Mouse (Mus musculus) layer of hippocampus, postnatal 14 days (tissue): ENCODE data around the gene Ipo13. TPM values are rescaled to one million over a fixed set of nuclear protein-coding genes. Genes with fewer than 3 reads are reported as not detected.

Experiments used
- DNase-seq, 2 experiments: peaks; one replicate each; pipeline ENCODE4 v3.0.0; 2021 to 2022; ENCODE audit warnings: low spot score in 2 of 2, mixed read lengths in 1 of 2
- total RNA-seq, 2 experiments: library from RNA; stranded (reverse); gene quantifications; 2 replicates each; pipeline ENCODE4 v1.2.3; 2021

Ipo13 gene
- total RNA-seq, 2 experiments from 2014 or later, result 124 to 131 TPM

GRCm38 (mm10) chr4:117915489-117916105, 798 bp upstream of the Ipo13 start:
- no peak for DNase-seq

- no peak for DNase-seq
These were observed 768 bp downstream of the Ipo13 start for GRCm38 (mm10) chr4:117914031-117914430.

- no peak for DNase-seq
These were observed 1.4 kb downstream of the Ipo13 start for GRCm38 (mm10) chr4:117913421-117913820.

DNA sequence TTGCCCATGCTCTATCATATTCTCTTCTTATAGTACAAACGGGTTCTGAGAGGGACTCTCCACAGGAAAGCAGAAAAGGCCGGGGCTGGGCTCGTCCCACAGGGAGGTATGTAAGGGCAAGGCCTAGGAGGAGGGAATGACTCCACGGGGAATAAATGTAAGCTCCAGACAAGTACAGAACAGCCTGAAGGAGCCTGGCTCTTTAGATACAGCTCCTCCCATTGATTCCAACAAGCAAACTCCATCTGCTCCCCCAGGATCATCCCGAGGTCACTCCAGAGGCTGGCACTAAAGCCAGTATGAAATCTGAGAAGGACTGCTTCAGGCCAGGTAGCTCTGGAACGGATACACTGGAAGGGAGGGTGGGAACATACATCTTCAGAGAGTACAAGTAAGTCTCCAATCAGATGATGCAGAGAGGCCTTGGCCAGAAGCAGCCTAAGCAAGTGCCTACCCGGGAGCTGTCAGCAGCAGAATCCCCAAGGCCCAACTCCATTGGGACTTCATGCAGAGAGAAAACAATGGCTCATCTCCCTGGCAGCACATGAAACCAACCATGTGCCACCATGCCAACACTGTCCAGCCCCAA, 2.0 kb downstream of the Ipo13 start:
- no peak for DNase-seq

DNA sequence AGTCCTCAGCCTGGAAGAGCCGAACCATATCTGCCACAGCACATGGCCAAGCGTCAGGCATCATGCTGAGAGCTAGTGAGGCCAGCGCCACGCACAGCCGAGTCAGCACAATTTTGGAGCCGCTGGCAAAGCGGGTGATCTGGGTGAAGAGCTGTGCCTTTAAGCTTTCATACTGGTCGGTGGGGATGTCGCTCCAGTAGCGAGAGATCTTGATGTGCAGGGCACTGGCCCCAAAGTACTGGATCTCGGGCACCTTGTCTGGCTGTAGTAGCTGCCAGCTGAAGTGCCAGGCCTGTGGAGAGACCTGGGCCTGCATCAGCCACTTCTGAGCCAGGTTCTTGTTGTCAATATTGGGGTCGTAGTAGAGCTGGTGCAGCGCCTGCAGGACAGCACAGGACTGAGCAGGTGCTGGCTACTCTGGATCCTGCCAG, 2.7 kb downstream of the Ipo13 start:
- DNase-seq, result no peak

- DNase-seq, result no peak
These were observed 5.9 kb downstream of the Ipo13 start for GRCm38 (mm10) chr4:117908834-117909453.

DNA sequence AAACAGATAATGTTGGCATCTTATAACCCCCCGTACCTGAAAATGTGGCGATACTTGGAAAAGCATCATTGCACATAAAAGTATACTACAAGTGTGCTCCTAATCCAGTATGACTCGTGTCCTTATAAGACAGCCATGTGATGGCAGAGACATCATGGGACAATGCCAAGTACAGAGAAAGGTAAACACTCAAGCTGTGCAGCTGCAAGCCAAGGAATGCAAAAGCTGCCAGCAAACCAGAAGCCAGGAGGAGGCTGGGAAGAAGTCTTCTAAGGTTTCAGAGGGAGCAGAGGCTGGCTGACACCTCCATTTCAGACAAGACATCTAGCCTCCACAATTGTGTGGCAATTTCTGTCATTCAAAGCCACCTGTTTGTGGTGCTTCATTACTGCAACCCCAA, 8.6 kb downstream of the Ipo13 start:
- no peak for DNase-seq

DNA sequence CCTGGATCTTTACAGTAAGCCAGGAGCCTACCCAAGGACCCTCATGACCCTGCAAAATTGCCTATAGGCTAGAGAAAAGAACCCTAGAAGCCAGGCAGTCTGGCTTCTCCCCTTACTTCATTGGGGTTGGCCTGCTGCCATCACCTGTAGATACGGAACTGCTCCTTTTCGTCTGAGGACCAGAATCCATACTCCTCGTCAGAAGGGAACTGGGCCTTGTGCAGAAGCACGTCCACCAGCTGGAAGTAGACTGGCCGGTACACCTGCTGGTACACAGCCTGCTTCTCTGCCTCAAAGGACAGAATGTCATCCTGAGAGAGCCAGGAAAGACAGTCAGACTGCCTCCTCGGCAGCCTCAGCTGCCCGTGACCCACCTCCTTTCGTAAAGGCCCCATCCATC, 10.0 kb downstream of the Ipo13 start:
- no peak for DNase-seq

DNA sequence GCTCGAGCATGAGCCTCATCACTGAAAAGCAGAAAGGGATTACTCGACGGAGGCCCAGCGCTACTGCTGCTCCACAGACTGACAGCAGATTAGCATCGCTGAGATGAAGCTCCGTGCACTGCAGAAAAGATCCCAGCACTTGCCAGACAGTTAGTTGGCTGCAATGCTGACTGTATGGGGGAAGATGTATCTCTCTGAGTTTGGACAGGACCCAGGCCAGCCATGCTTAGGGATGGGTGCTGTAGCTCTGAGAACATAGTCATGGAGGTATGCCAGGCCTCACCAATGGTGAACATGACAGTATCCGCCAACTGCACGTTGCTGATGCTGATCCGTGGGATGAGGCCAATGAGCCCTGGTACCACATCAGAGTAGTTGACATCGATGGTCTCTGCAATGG, 10.7 kb downstream of the Ipo13 start:
- no peak for DNase-seq

DNA sequence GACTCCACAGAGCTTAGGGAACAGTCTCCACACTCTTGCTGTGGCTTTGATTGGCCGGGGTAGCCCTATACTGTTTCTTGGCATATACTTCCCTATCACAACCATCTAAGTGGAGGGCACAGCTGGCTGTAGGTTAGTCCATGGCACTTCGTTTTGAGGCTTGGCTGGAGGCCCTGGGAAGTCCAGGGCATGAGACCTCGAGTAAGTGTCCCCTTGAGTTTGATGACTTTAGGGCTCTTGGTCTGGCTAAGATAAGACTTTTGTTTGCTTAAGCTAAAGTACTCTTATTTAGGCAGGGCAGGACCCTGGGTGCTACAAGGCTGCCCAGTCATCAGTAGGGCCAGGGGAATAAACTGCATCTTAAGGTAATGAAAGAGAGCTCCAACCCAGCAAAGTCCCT, 16.7 kb downstream of the Ipo13 start:
- no peak for DNase-seq

- DNase-seq, result no peak
These were observed 18.8 kb downstream of the Ipo13 start for GRCm38 (mm10) chr4:117896031-117896430.

DNA sequence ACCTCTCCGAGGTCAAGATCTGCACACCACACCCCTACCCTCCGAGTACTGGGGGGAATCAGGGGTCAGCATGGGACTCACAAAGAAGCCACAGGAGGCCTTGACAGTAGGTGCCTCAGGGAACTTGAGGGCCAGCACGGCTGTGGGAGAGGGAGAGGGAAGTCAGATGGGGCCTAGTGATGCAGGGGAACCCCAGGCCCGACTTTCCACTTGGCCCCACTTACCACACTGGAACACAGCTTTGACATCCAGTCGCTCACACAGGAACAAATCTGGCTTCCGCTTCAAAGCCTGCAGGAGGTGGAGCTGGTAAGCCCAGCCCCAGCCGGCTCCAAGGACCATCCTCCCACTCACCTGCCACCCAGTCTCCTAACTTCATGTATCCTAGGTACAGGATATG, 19.5 kb downstream of the Ipo13 start:
- no peak for DNase-seq

GRCm38 (mm10) chr4:117894601-117895000, 20.2 kb downstream of the Ipo13 start:
- DNase-seq, result no peak

- DNase-seq, result no peak
These were observed 21.4 kb downstream of the Ipo13 start for GRCm38 (mm10) chr4:117893376-117893775.

DNA sequence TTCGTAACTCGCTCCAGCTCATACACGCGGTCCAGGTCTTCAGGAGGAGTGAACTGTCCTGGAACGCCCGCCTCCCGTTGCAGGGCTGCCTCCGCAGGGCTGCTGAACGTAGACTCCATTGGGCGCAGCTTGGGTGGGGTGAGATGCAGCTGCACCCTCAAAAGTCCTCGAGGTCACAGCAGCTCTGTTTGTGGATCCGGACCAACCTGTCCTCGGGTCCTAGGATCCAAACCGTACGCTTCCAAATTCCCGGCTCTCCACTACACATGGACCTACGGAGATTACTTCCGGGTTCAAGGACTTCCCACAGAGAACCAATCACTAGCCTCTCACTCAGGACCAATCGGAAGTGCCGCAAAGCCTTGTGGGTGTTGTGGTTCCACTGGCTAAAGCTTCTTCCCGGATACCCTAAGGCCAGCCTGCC, 23.0 kb downstream of the Ipo13 start, which contains the start of gene Dph2:
Gene Dph2, minus strand, starts transcription at position 295 of the 424 bp plus-strand sequence.
- DNase-seq, result peak; percentile 68 to 91

DNA sequence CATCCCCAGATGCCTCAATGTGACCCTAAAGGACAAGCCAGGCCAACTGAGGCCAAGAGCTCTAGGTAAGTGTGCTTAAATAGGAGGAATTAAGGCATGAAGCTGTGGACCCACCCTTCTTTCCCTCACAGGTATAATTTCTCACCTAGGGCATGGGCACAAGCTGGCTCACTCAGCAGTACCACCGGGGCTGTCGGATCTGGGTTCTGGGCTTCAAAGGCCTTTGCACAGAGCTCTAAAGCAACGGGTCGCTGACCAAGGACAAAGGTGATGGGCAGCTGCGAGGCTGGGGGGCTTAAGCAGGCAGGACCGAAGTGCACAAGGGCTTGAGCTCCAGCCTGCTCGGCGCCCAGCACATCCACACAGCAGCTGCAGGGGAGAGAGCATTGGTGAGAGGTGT, 24.0 kb downstream of the Ipo13 start:
- no peak for DNase-seq

GRCm38 (mm10) chr4:117890031-117890430, 24.8 kb downstream of the Ipo13 start:
- no peak for DNase-seq

DNA sequence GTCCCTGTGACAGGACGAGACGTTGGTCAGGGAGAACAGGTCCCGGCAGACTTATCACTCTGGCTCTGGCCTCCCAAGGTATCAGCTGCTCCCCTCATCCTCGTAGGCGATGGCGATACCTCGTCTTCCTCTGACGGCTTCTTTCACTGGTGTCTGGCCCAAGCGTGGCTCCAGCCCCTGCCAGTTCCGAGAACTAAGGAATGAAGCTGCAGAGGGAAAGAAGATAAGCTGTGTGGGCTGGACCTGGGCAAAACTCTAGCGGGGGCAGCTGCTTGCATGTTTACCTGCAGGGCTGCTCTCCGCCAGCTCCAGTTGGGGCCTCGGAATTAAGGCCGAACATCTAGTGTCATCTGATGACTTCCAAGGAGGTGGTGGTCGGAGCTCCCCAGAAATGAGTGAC, 25.3 kb downstream of the Ipo13 start:
- no peak for DNase-seq

DNA sequence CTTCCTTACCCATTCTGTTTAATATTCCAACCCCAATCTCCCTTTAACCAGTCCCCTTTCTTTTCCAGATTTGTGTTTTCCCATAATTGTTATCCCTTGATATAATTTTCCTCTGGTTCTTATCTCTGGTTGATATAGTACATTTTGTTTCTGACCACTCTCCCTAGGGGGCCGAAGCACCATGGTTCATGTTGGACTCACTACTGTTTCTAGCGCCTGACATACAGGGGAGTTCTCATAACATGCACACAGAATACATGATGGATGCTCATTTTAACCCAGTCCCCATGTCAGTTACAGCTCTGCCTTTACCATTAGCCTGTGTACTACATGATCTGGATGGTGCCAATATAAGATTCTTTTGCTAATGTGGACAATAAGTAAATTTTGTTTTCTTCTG, 26.9 kb downstream of the Ipo13 start:
- DNase-seq, result no peak

GRCm38 (mm10) chr4:117887133-117887532, 27.7 kb downstream of the Ipo13 start, which contains the start of gene Atp6v0b:
Atp6v0b (minus strand) TSS chr4:117887333.
- DNase-seq, result peak; percentile 88 to 95

GRCm38 (mm10) chr4:117886644-117887043, 28.2 kb downstream of the Ipo13 start:
- DNase-seq, result no peak

DNA sequence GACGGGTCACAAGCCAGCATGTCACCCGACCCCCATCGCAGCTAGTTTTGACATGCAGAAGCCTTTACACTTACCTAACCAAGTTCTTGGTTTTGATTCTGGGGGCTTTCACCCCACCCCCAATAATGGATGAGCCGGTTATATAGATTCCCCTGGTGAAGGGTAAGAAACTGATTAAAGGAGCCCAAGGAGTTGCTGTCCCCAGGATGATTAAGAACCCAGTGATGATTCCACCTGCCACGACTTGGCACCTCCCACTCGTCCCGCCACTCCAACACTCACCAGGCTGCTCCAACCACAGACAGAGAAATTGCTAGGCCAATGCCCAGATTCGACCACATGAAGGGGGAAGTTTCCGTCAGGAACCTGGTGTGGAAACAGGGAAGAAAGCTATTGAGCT, 28.8 kb downstream of the Ipo13 start:
- no peak for DNase-seq

DNA sequence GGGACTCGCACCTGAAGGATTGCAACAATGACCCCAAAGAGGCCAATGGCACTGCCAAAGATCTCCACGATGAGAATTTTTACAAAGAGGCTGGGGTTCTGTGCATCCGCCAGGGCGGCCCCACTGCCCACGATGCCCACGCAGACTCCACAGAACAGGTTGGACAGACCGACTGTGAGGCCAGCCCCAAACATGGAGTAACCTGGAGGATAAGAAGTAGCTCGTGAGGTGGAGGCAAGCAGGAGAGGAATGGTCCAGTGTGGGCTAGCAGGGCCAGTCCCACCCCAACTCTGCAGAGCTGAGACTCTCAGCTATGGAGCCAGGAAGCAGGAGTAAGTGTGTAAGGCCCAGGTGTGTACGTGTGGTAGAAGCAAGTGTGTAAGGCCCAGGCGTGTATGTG, 29.7 kb downstream of the Ipo13 start:
- no peak for DNase-seq
